Mouse (Mus musculus) liver, embryonic 13.5 days (tissue): ENCODE measurements around the gene Tspan32. TPM values are rescaled to one million over a fixed set of nuclear protein-coding genes. Genes with fewer than 3 reads are reported as not detected.

Experiments used
- ATAC-seq: fragments of 200-750 bp; cut with Nextera tagmentation; 2 replicates; pipeline ENCODE4 v1.8.0; 2017; ENCODE audit warnings: low read depth, mild to moderate bottlenecking, moderate number of reproducible peaks, moderate library complexity
- DNase-seq: peaks from one replicate; pipeline ENCODE4 v3.0.0; 2022
- H3K27ac ChIP-seq: fragments of 300-500 bp; sonication (generic); 2 replicates; pipeline ENCODE4 v1.5.1; 2015; ENCODE audit warnings: moderate library complexity, mild to moderate bottlenecking, inconsistent platforms
- H3K27me3 ChIP-seq: fragments of 300-500 bp; sonication (generic); 2 replicates; pipeline ENCODE4 v1.6.1; 2015; ENCODE audit warnings: mild to moderate bottlenecking, inconsistent platforms
- H3K36me3 ChIP-seq: fragments of 300-500 bp; sonication (generic); 2 replicates; pipeline ENCODE4 v1.6.1; 2015; ENCODE audit warnings: mild to moderate bottlenecking, inconsistent platforms
- H3K4me1 ChIP-seq: fragments of 300-500 bp; sonication (generic); replicated peaks from 2 replicates; pipeline ENCODE4 v1.6.1; 2015; ENCODE audit warnings: inconsistent platforms
- H3K4me2 ChIP-seq: fragments of 300-500 bp; sonication (generic); 2 replicates; pipeline ENCODE4 v1.6.1; 2015; ENCODE audit warnings: inconsistent platforms, mild to moderate bottlenecking, moderate library complexity
- H3K4me3 ChIP-seq: fragments of 300-500 bp; sonication (generic); replicated peaks from 2 replicates; pipeline ENCODE4 v1.5.1; 2015; ENCODE audit warnings: mild to moderate bottlenecking, inconsistent platforms
- H3K9ac ChIP-seq: fragments of 300-500 bp; sonication (generic); 2 replicates; pipeline ENCODE4 v1.6.1; 2015; ENCODE audit warnings: mild to moderate bottlenecking, inconsistent platforms
- H3K9me3 ChIP-seq: fragments of 300-500 bp; sonication (generic); replicated peaks from 2 replicates; pipeline ENCODE4 v1.6.1; 2016; ENCODE audit warnings: inconsistent platforms
- WGBS: fragments of 180-500 bp; shearing (Covaris S2); methylation state at CpG from one replicate; pipeline ENCODE4 v1.1.7; 2015; ENCODE audit not compliant: insufficient replicate concordance; 5-methylcytosine and 5-hydroxymethylcytosine counted together
- polyA plus RNA-seq: library from polyadenylated mRNA; unstranded; fragments of >200 nt; fragmentation: Nextera tagmentation; extraction: Ambion mirVana; gene quantifications from 2 replicates; pipeline ENCODE4 v1.2.1, GENCODE M21; 2015

The Tspan32 gene
- polyA plus RNA-seq, 1 experiment from 2014 or later = 99.6 TPM

DNA sequence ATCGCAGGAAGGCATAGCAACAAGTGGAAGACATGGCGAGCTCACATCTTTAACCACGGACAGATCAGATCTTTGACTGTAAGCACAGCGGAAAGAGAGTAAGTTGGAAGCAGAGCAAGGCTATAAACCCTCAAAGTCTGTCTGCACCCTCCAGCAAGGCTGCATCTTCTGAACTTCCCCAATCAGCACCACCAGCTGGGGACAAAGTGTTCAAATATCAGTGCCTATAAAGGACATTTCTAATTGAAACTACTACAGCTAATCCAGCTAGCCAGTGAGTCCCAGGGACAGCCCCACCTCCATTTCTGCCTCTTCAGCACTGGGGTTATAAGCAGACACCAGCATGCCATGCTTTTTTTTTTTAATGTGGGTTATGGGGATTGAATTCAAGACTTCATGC lies 32.5 kb downstream of the Tspan32 start:
- no peaks in the 10 kb centered on the region for H3K36me3 ChIP-seq
- H3K4me2 ChIP-seq = no peak overlapping the region
- no peak overlapping the region for H3K27ac ChIP-seq
- DNase-seq (no peak), ATAC-seq (no peak)
- H3K4me3 ChIP-seq = no peak overlapping the region
- H3K4me1 ChIP-seq = peaks cover 18% of the 10 kb centered on the region
- WGBS = 60% methylated on average over 4 of the region's 4 CpGs
- no peaks in the 10 kb centered on the region for H3K27me3 ChIP-seq
- H3K9ac ChIP-seq = no peak overlapping the region
- no peaks in the 10 kb centered on the region for H3K9me3 ChIP-seq

DNA sequence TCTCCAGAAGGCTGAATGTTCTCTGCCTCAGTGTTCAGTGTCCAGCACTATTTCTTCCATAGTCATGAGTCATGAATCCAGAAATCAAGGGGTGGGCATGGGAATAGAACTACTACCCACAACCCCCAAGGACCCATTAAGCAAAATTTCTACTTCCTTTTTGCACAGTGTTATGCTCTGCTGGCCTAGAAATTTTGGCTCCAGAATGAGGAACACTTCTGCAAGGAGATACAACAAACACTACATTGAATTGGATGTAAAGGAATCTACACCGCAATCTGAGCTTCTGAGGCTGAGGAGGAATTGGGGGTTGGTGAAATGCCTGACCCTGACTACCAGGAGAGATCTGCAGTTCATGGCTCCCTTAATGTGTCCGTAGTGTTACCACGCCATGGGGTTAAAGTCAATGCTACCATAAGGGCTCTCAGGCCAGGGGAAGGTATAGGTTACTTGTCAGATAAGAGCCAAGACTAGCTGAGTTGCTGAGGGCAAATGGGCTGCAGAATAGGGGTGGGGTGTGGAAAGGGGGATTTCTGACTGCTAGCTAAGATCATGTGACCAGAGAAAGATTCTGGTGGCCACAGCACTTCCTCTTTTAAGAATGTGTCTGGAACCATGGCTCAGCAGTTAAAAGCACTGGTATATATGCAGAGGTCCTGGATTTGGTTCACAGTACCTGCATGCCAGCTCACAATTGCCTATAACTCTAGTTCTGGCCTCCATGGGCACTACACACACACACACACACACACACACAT lies 33.5 kb downstream of the Tspan32 start:
- WGBS = 44% methylated on average over 3 of the region's 3 CpGs
- Histone ChIP-seq H3K4me3 (no peak overlapping the region), H3K9me3 (no peaks in the 10 kb centered on the region), H3K4me1 (peaks cover 27% of the 10 kb centered on the region), H3K36me3 (no peaks in the 10 kb centered on the region), H3K9ac (no peak overlapping the region), H3K4me2 (no peak overlapping the region), H3K27ac (0 out of 2 replicates have a peak overlapping the region, but pooled peaks have one; percentile 13), H3K27me3 (no peaks in the 10 kb centered on the region)
- DNase-seq (no peak), ATAC-seq (no peak)

DNA sequence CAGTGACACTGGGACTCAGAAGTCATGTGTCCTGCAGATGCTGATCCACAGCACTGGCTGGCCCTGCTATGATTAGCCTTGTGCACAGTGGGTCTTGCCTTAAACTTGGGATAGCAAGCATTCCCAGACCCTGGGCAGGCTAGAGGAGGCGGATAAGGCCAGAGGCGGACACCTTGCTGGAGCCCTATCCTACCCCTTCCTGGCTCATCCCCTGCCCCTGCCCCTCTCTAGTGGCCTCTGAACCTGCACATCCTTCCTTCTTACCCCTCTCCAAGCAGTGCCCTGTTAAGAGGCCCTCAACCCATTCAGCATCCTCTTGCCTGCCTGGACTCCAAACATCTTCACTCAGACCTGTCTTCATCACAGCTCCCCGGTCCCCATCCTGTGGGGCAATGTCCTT lies 35.7 kb downstream of the Tspan32 start:
- 78% methylated on average over 3 of the region's 3 CpGs for WGBS

DNA sequence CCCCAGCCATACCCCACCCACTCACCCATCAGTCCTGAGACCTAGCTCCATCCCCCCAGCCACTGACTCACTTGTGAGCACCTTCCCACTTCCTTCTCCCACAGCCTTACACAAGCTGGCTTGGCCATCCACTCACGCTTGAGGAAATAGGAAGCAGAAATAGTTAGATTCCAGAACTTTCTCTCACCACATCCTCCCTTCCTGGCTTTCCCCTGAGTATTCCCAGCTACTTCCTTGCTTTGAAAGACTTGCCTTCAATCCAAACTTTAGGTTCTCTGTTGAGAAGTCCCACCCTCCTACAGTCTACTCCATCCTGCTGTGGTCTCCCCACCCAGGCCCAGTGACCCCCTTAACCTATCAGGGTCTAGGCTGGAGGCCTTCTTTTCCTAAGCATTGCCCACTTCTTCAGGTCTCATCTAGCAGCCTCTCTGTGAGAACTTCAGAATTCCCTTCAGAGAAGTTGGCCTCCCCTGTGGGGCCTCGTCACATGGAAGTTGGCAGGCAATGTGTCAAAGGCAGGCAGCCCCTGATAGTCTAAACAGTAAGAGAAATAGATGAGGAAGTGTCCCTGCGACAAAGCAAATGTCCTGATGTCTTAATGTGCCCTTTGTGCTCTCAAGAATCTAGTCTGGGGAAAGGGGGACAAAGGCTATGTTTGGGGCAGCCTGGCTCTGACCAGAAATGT lies 36.4 kb downstream of the Tspan32 start:
- DNase-seq (no peak), ATAC-seq (no peak)
- 0 out of 2 replicates have a peak, but pooled peaks cover 4% of the 10 kb centered on the region for H3K9me3 ChIP-seq
- H3K9ac ChIP-seq = 0 out of 2 replicates have a peak overlapping the region, but pooled peaks have one; percentile 15
- peaks cover 28% of the 10 kb centered on the region for H3K4me1 ChIP-seq
- H3K36me3 ChIP-seq = 0 out of 2 replicates have a peak, but pooled peaks cover 2% of the 10 kb centered on the region
- no peak overlapping the region for H3K4me3 ChIP-seq
- H3K27me3 ChIP-seq = no peaks in the 10 kb centered on the region
- H3K4me2 ChIP-seq = no peak overlapping the region
- H3K27ac ChIP-seq = peak overlapping the region; percentile 23; the same call in 1 of the 2 replicates
- 44% methylated on average over 3 of the region's 3 CpGs for WGBS

More for the DNA sequence above, 35.7 kb downstream of the Tspan32 start:
- Histone ChIP-seq H3K36me3 (0 out of 2 replicates have a peak, but pooled peaks cover 2% of the 10 kb centered on the region), H3K9me3 (0 out of 2 replicates have a peak, but pooled peaks cover 4% of the 10 kb centered on the region), H3K4me3 (no peak overlapping the region), H3K9ac (no peak overlapping the region), H3K27me3 (no peaks in the 10 kb centered on the region), H3K27ac (no peak overlapping the region), H3K4me1 (peaks cover 28% of the 10 kb centered on the region), H3K4me2 (no peak overlapping the region)
- ATAC-seq (0 out of 2 replicates have a peak, but pooled peaks have one; percentile 25), DNase-seq (no peak)

DNA sequence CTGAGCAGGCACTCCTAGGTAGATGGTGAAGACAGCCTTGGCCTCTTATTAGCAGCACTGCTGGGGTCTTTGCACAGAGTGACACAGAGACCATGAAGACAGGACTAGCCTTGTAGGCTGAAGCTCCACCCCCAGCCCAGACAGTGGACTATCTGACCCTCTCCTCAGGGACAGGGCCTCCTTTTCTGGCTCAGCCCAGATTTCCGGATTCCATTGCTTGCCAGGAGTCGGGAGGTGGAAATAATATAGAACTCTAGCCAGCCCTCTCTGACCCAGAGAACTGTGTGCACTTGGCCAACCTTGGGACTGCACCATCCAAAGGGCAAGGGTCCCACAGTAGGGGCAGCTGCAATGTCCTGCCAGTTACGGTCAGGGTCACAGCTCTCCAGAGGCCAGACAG lies 37.2 kb downstream of the Tspan32 start:
- H3K27me3 ChIP-seq = no peaks in the 10 kb centered on the region
- 0 out of 2 replicates have a peak, but pooled peaks have one; percentile 29 for ATAC-seq
- no peak overlapping the region for H3K4me3 ChIP-seq
- no peak overlapping the region for H3K9ac ChIP-seq
- H3K9me3 ChIP-seq = 0 out of 2 replicates have a peak, but pooled peaks cover 4% of the 10 kb centered on the region
- H3K4me2 ChIP-seq = no peak overlapping the region
- DNase-seq = no peak
- H3K27ac ChIP-seq = no peak overlapping the region
- peaks cover 28% of the 10 kb centered on the region for H3K4me1 ChIP-seq
- 0 out of 2 replicates have a peak, but pooled peaks cover 2% of the 10 kb centered on the region for H3K36me3 ChIP-seq
- 49% methylated on average over 3 of the region's 3 CpGs for WGBS

DNA sequence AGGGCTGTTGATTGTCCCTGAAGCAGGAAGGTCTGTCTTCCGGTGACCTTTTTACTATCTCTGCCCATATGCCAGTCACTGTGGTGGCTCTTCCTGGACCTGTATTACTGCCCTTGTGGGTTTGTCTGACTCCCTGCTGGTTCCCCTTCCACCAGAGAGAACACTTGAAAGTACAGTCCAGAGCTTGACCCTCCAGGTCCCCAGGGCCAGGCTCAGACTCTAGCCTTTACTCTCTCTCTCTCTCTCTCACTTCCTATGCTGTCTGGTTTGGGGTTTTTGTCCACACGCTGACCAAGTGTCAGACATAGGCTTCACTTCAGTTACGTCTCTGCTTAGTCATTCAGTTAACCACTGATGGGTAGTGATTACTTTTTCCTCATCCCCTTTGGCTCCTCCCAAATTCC lies 38.1 kb downstream of the Tspan32 start:
- Histone ChIP-seq H3K4me1 (peaks cover 28% of the 10 kb centered on the region), H3K27me3 (no peaks in the 10 kb centered on the region), H3K4me3 (no peak overlapping the region), H3K9me3 (0 out of 2 replicates have a peak, but pooled peaks cover 4% of the 10 kb centered on the region), H3K36me3 (0 out of 2 replicates have a peak, but pooled peaks cover 2% of the 10 kb centered on the region), H3K27ac (0 out of 2 replicates have a peak overlapping the region, but pooled peaks have one; percentile 23), H3K4me2 (no peak overlapping the region), H3K9ac (no peak overlapping the region)
- 29% methylated on average over 3 of the region's 3 CpGs for WGBS
- DNase-seq = no peak
- no peak for ATAC-seq

DNA sequence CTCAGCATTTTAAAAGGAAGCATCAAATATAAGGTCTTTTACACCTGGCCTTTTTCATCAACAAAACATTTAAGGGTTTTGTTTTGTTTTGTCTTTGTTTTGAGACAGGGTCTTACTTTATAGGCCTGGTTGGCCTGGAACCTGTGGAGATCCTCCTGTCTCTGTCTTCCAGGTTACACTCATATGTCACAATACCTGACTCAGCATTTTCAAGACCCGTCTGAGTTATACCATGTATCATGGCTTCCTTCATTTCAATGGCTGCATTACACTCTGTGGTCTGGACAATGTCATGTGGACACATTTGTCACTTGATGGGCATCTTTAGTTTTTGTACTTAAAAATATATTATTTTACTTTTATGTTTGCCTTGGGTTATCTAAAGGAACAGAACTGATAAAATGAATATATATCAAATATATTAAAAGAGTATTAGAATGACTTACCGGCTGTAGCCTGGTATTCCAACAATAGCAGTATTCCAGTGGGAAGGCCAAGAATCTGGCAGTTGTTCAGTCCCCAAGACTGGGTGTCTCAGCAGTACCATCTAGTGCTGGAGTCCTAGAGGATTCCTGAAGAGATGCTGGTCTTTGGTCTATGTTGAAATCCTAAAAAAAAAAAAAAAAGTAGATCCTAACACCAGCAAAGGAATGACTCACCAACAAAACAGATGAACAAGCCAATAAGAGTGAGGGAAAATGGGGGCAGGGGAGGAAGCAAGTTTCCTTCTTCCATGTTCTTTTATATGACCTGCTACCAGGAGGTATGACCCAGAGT lies 39.4 kb downstream of the Tspan32 start:
- 59% methylated on average over 2 of the region's 2 CpGs for WGBS
- ATAC-seq (no peak), DNase-seq (no peak)
- H3K27ac ChIP-seq = no peak overlapping the region
- peaks cover 28% of the 10 kb centered on the region for H3K4me1 ChIP-seq
- no peak overlapping the region for H3K9ac ChIP-seq
- H3K4me3 ChIP-seq = no peak overlapping the region
- 0 out of 2 replicates have a peak, but pooled peaks cover 4% of the 10 kb centered on the region for H3K9me3 ChIP-seq
- 0 out of 2 replicates have a peak, but pooled peaks cover 2% of the 10 kb centered on the region for H3K36me3 ChIP-seq
- H3K27me3 ChIP-seq = no peaks in the 10 kb centered on the region
- H3K4me2 ChIP-seq = no peak overlapping the region

DNA sequence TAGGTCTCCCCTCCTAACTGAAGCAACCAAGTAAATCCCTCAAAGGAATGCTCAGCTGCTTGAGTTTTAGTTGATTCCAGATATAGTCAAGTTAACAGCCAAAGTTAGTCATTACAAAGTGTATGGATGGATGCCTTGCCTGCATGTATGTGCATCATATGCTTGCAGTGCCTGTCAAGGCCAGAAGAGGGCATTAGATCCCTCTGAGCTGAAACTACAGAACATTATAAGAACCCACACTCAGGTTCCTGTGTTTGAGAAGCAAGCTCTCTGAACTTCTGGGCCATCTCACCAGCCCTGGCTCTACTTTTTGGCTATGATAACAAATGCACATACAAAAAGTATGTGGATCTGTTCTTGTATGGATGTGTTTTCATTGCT lies 40.0 kb downstream of the Tspan32 start:
- H3K4me3 ChIP-seq = no peak overlapping the region
- H3K9ac ChIP-seq = no peak overlapping the region
- H3K36me3 ChIP-seq = 0 out of 2 replicates have a peak, but pooled peaks cover 2% of the 10 kb centered on the region
- ATAC-seq (no peak), DNase-seq (no peak)
- no peak overlapping the region for H3K4me2 ChIP-seq
- 0 out of 2 replicates have a peak, but pooled peaks cover 4% of the 10 kb centered on the region for H3K9me3 ChIP-seq
- H3K27ac ChIP-seq = no peak overlapping the region
- peaks cover 28% of the 10 kb centered on the region for H3K4me1 ChIP-seq
- no peaks in the 10 kb centered on the region for H3K27me3 ChIP-seq

DNA sequence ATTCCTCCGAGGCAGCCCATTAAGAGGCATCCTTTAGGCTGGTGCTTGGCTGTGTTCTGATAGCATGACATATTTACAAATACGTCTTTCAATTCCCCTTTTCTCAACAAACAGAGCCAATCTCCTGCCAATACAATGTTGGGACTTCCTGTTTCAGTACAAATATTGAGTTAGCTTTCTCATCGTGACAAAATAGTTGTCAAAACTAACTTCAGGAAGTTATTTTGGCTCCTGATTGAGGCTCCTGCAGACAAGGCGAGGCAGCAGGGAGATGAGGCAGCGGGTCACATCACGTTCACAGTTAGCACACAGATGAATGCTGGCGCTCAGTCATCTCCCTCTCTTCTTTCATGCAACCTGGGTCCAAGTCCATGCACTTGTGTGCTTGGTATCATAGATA lies 41.5 kb downstream of the Tspan32 start:
- WGBS = 41% methylated on average over 7 of the region's 7 CpGs
- no peak overlapping the region for H3K9ac ChIP-seq

DNA sequence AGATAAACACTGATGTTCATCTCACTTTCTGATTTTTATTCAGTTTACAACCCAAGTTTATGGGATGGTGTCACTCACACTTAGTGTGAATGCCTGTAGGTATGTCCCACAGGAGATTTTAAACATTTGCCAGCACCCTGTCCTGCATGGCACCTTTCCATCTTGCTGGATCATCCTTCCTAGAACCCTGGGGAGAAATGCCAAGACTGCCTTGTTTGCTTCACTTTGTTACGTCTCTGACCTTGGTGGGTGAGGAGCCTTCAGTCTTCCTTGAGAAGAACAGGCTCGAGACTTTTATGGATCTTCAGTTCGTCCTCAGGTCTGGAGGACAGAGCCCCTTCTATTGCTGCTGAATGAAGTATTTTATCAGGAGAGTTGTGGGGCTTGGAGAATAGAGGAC lies 44.5 kb downstream of the Tspan32 start:
- no peak overlapping the region for H3K9ac ChIP-seq
- H3K4me2 ChIP-seq = no peak overlapping the region
- H3K4me1 ChIP-seq = peaks cover 34% of the 10 kb centered on the region
- no peak for ATAC-seq
- 0 out of 2 replicates have a peak, but pooled peaks cover 2% of the 10 kb centered on the region for H3K36me3 ChIP-seq
- H3K27me3 ChIP-seq = no peaks in the 10 kb centered on the region
- 55% methylated on average over 3 of the region's 3 CpGs for WGBS
- no peak overlapping the region for H3K4me3 ChIP-seq
- DNase-seq = no peak
- 0 out of 2 replicates have a peak, but pooled peaks cover 4% of the 10 kb centered on the region for H3K9me3 ChIP-seq
- H3K27ac ChIP-seq = no peak overlapping the region

More for the DNA sequence above, 41.5 kb downstream of the Tspan32 start:
- no peak overlapping the region for H3K27ac ChIP-seq
- no peaks in the 10 kb centered on the region for H3K27me3 ChIP-seq
- H3K4me3 ChIP-seq = no peak overlapping the region
- H3K9me3 ChIP-seq = 0 out of 2 replicates have a peak, but pooled peaks cover 4% of the 10 kb centered on the region
- no peak for ATAC-seq
- no peak for DNase-seq
- H3K4me1 ChIP-seq = peaks cover 24% of the 10 kb centered on the region
- H3K4me2 ChIP-seq = no peak overlapping the region
- H3K36me3 ChIP-seq = 0 out of 2 replicates have a peak, but pooled peaks cover 2% of the 10 kb centered on the region
